In genomic region chr2:33205939-33206525, GRCm38 (mm10) we compare ENCODE assay signal across 10 mouse cellular contexts. TPM values are rescaled to one million over a fixed set of nuclear protein-coding genes. Genes with fewer than 3 reads are reported as not detected.
DNase-seq lines count a peak whose midpoint lies in the region; ATAC-seq and TF ChIP-seq lines count a peak whose summit lies in the region.
"Had no signal": no experiment of that assay in that cellular context is flagged by ENCODE, and none has a peak within 500 bp of the region (broad histone marks: within the 10 kb centered on the region; RNA-seq: fewer than 3 reads in every experiment).

No protein-coding gene starts in this region.

- peak; percentile 35 for DNase-seq in kidney, adult 11 months
- no peak for DNase-seq in kidney, postnatal 10 days
- peak; percentile 88 for DNase-seq in Patski (ENCODE audit: low read depth, low spot score)
- peak; percentile 39 for DNase-seq in kidney, postnatal 14 days
- no peak for DNase-seq in gastrocnemius, postnatal 4 days (ENCODE audit: low spot score in 2 of 2)
- no peak for DNase-seq in lung, postnatal 4 days
- DNase-seq: gastrocnemius, postnatal 36 days; liver had no signal

- no peaks in the 10 kb centered on the region for H3K79me2 ChIP-seq in C2C12 (ENCODE audit: control insufficient read depth, insufficient read depth)

- H3K36me3 ChIP-seq in C2C12 (ENCODE audit: control insufficient read depth, insufficient read depth) = no peaks in the 10 kb centered on the region
- H3K36me3 ChIP-seq in liver, embryonic 12.5 days = no peaks in the 10 kb centered on the region

- no peak overlapping the region for H3K4me3 ChIP-seq in C2C12 (ENCODE audit: insufficient read depth, poor library complexity, severe bottlenecking)
- H3K4me3 ChIP-seq in liver, embryonic 12.5 days = no peak overlapping the region

- POLR2A ChIA-PET in Patski (lab: Charles Lee) = no interaction called here

- H3K27me3 ChIP-seq in C2C12 (ENCODE audit: control insufficient read depth, insufficient read depth, insufficient read length) (no peaks in the 10 kb centered on the region), Patski (no peaks in the 10 kb centered on the region)
- no peaks in the 10 kb centered on the region for H3K27me3 ChIP-seq in liver, embryonic 12.5 days (replicated peaks)

- H3ac ChIP-seq in C2C12 (ENCODE audit: control insufficient read depth, insufficient read length, low read depth) = no peak overlapping the region

- ATAC-seq in Patski = peak; percentile 40
- no peak for ATAC-seq in liver, embryonic 12.5 days

- TF ChIP-seq CTCF in C2C12 (IDR thresholded peaks at IDR 0.05; ENCODE audit: control insufficient read depth, insufficient read depth, insufficient read length) (no peak), Patski (IDR thresholded peaks at IDR 0.05) (no peak)

- no peak overlapping the region for H3K27ac ChIP-seq in liver, embryonic 12.5 days

- H3K4me1 ChIP-seq in liver, embryonic 12.5 days = peaks cover 14% of the 10 kb centered on the region

- CTCF ChIA-PET in Patski (lab: Charles Lee) = interaction anchor here (0.8 to 1.7 kb wide), 5 partner anchors 13 to 51 kb away, joined by 3 to 4 read pairs (median 3); no protein-coding TSS in a partner anchor

- in situ Hi-C loops in Patski (cut with MboI; ENCODE audit: low pct_unique_long_range_greater_than_20kb) = no loop called here

- no peak overlapping the region for H3K9ac ChIP-seq in liver, embryonic 12.5 days

- no peaks in the 10 kb centered on the region for H3K79me3 ChIP-seq in C2C12 (ENCODE audit: low read depth)

- no peak overlapping the region for H3K4me2 ChIP-seq in liver, embryonic 12.5 days

- H3K9me3 ChIP-seq in liver, embryonic 12.5 days (replicated peaks) = no peaks in the 10 kb centered on the region

- 63% methylated on average over 14 of the region's 14 CpGs for WGBS in liver, embryonic 12.5 days (ENCODE audit: insufficient replicate concordance)

TF ChIP-seq in C2C12, 6 proteins besides CTCF, POLR2A, EP300 and RAD21:
- TF ChIP-seq MYOG (IDR thresholded peaks at IDR 0.05; ENCODE audit: control insufficient read depth, extremely low read depth, insufficient read length) (no peak), MAX (IDR thresholded peaks at IDR 0.05) (peak; percentile 87), USF1 (IDR thresholded peaks at IDR 0.05; ENCODE audit: low read depth) (peak; percentile 8), CEBPB (IDR thresholded peaks at IDR 0.05; ENCODE audit: low read depth) (no peak), MYOD1 (IDR thresholded peaks at IDR 0.05; ENCODE audit: control insufficient read depth, insufficient read length, low read depth) (peak; percentile 92), FOSL1 (IDR thresholded peaks at IDR 0.05; ENCODE audit: insufficient read depth, low read length, poor library complexity, severe bottlenecking) (peak; percentile 32)

RNA-seq across cellular contexts. Expression of gene Angptl2, which starts 9.8 kb away (rescaled TPM):
- polyA plus RNA-seq in C2C12 (2012; fragmentation: generic; extraction: Trizol) (162 TPM), Patski (2021) (16.2 TPM)
- 100 to 1,000 TPM; 356 to 404 TPM for total RNA-seq in gastrocnemius, postnatal 4 days (2021)
- polyA plus RNA-seq in liver, embryonic 12.5 days (2016; fragmentation: Nextera tagmentation; extraction: Ambion mirVana) = 5.0 and 5.2 TPM in 2 replicates

Comparison
In these comparisons a context has a peak if more than half of its experiments do, and no peak if none do; other contexts are left out.
1. DNase-seq: peak in kidney, adult 11 months (single experiment), Patski (single experiment) and kidney, postnatal 14 days (single experiment); none in kidney, postnatal 10 days (single experiment), gastrocnemius, postnatal 4 days (0 of 2) and lung, postnatal 4 days (0 of 2).